Mouse (Mus musculus): ENCODE results near the gene Acvr1c. TPM values are rescaled to one million over a fixed set of nuclear protein-coding genes. Genes with fewer than 3 reads are reported as not detected.

The Acvr1c gene
- total RNA-seq (2021) = 10 to 100 TPM; 11.1 to 33.6 TPM
- long read RNA-seq, experiment 1, full-length matches to known transcripts = 11 of 15 reads
- long read RNA-seq, experiment 1, partial matches to known transcripts = 0 of 15 reads
- long read RNA-seq, experiment 1, other reads (novel, unspliced or antisense) = 4 of 15 reads
- long read RNA-seq, experiment 2, full-length matches to known transcripts = 7 of 13 reads
- long read RNA-seq, experiment 2, partial matches to known transcripts = 1 of 13 reads
- long read RNA-seq, experiment 2, other reads (novel, unspliced or antisense) = 5 of 13 reads

DNA sequence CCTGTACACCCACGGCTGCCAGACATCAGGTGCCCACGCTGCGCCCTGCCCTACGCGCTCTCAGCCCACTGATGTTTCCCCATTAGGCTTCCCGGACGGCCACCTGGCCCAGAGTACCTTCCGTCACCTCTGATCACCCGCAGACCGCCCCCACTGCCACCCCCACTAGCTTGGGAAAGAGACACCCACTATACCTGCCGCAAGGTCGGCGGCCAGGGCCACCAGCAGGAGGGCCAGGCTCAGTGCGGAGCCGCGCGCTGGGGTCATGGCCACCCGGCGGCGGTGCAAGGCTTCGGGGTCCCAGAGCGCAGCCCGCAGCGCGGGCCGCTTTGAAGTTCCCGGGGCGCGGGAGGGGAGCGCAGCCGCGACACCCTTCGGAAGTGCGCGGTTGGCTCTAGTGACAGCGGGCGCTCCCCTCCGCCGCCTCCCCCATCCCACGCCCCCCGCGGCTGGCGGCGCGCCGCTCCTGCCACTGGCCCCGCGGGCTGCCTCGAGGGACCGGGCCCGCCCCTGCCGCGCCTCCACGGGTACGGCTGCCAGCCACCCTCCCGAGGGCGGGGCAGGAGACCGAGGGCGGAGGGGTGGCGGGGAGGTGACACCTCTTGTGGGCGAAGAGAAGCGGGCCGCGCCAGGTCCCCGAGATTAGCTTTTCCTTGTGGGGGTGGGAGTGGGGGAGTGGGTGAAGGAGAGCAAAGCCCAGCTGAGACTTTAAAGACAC, at the start of gene Acvr1c:
Gene Acvr1c (minus strand): TSS at position 482 of the 718 bp plus-strand sequence.
- peak; percentile 69 to 73 for DNase-seq (ENCODE audit: low spot score in 2 of 2)

- peak in 1 of 2 experiments; percentile 15 for DNase-seq (ENCODE audit: low spot score in 2 of 2)
These were observed 45.8 kb upstream of the Acvr1c start for GRCm38 (mm10) chr2:58403481-58403880.

GRCm38 (mm10) chr2:58388601-58389000, 30.9 kb upstream of the Acvr1c start:
- DNase-seq (ENCODE audit: low spot score in 2 of 2) = no peak

GRCm38 (mm10) chr2:58380020-58380419, 22.3 kb upstream of the Acvr1c start:
- DNase-seq (ENCODE audit: low spot score in 2 of 2) = no peak

DNA sequence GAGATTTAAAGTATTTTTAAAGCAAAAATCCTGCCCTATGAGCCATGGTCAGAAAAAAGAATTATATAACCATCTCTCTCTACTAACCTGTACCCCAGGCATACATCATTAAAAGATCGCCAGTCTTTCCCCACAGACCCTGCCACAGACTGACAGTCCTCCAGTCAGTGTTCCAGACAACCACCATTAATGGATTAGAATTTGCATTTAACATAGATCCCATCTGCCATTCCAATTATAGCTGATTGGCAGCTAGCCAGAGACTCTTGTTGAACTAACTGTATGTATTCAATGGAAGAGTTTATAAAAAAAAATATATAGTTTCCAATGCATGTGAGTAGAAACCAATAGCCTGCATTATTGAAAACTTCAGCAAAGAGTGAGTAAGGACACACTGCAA, 21.8 kb upstream of the Acvr1c start:
- no peak for DNase-seq (ENCODE audit: low spot score in 2 of 2)

DNA sequence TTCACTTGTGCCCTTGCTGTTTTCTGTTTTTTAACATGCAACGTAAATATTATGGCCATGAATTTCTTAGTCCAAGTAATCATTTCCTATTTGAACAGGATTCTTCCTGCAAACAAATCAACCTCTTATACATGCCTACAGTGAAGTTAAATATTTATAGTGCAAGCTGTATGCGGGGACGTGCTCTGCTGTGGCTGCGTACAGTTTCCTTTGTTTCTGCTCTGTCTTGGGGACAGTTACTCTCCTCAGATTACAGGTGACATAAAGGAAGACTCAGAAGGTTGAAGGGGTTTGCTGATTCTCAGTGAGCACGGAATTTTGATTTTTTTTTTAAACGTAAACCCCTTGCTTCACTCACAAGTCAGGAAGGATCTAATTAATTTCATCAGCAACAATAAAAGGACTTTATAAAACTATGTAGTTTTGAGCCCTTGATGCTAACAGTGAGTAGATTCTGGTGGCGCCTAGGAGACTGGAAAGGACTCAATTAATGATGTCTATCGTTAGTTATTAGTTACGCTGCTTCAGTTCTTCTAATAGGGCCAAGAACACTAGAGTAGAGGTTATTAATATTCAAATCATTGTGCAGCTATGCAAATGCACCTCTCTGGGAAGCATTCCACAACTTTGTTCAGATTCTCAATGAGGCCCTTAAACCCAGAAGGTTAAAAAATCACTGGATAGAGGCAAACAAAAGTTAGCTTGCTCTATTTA, 19.9 kb upstream of the Acvr1c start:
- DNase-seq (ENCODE audit: low spot score in 2 of 2) = no peak

DNA sequence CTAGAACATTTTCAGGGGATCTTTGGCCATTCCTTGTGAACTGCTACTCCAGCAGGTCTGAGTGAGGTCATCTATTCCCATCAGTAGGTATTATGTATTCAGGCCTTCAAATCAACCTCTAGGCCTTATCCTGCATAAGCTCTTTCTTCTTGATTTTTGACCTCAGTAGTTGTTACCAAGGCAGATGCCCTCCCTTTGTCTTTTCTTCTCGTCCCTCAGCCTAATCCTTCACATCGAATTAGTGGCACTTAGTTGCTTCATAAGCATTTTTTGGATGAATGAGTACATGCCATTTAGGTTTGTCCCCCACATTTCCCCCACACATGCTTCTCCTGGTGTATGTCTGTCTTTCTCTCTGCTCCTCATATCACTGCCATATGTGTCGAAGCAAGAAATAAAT, 8.5 kb upstream of the Acvr1c start:
- DNase-seq (ENCODE audit: low spot score in 2 of 2) = no peak

DNA sequence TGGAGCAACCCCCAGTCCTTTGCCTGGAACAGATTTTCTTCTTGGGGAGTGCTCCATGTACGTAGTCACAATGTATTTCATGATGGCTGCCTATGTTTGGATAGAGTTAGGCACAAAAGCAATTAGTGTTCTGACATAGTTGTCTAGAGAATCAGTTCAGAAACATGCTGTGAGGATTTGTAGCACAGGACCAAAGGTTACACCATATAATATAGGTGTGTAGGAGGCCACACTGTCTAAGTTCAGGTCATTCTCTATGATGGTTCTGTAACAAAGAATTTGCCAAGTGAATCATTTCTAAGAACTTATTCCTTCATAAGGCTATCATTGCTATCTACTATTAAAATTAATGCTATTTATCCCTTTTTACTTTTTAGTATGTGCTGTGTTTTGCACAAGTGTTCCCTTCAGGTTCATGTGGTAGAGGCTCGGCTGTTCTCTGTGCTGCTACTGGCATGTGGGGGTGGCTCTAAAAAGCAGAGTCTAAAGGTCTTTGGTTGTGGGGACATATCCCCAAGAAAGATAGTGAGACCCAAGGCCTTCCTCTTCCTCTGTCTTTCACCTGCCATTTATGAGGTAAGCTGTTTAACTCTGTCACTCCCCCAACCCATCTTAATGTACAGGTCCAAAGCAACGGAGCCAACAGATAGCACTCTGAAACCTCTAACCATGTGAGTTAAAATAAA, 3.8 kb upstream of the Acvr1c start:
- no peak for DNase-seq (ENCODE audit: low spot score in 2 of 2)

GRCm38 (mm10) chr2:58358132-58358460, 401 bp upstream of the Acvr1c start:
- no peak for DNase-seq (ENCODE audit: low spot score in 2 of 2)

GRCm38 (mm10) chr2:58357068-58357413, 654 bp downstream of the Acvr1c start:
- DNase-seq (ENCODE audit: low spot score in 2 of 2) = peak in 1 of 2 experiments; percentile 9

- no peak for DNase-seq (ENCODE audit: low spot score in 2 of 2)
These were observed 3.3 kb downstream of the Acvr1c start for GRCm38 (mm10) chr2:58354389-58354788.

DNA sequence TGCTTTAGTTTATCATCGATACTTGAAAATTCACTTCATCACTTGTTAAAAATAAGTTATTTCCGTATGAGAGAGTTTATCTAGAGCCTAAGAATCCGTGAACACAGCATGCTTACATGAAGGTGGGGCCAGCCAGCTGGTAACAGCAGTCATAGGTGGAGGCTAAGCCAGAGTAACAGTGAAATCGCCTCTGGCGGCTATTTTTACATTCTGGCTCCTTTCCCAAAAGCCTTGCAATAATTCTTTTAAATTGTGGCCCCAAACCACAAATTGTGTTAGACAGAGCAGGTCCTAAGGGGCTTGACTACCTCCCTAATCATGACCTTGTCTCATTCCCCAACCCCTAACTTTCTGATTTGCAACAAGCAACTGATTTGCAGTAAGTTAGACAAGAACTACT, 4.8 kb downstream of the Acvr1c start:
- DNase-seq (ENCODE audit: low spot score in 2 of 2) = no peak

DNA sequence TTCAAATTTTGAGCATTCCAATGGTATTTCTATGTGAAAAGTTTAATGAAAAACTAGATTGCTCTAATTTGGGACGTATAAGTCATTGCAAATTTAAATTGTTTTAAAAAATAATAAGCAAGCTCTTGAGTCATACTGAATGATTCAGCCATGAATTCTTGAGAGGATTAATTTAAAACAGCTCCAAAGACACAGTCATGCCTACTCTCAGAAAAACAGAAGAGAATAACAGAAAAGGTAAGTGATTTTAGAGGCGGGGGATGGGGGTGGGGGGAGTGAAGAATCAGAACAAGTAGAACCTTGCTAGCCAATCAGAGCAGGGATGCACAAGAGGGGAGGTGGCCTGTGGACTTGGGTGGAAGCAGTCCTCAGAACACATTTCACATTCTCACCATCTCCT, 7.0 kb downstream of the Acvr1c start:
- no peak for DNase-seq (ENCODE audit: low spot score in 2 of 2)

DNA sequence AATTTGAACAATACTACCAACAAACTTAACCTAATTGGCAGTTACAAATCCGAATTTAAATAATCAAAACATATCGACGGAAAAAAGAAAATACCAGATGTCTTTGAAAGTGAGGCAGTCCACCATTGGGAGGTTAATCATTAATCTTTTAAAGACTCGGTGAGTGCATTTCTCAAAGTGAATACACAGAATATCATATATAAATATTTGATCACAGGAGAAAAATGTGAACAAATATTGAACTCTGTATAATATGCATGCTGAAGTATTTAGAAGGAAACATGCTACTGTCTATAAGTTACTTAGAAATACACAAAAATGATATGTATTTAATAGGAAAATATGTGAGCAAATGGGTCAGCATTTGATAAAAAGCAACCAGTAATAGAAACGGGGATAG, 21.0 kb downstream of the Acvr1c start:
- DNase-seq (ENCODE audit: low spot score in 2 of 2) = no peak

GRCm38 (mm10) chr2:58329589-58329988, 28.1 kb downstream of the Acvr1c start:
- no peak for DNase-seq (ENCODE audit: low spot score in 2 of 2)

- peak; percentile 19 to 24 for DNase-seq (ENCODE audit: low spot score in 2 of 2)
These were observed 33.4 kb downstream of the Acvr1c start for GRCm38 (mm10) chr2:58324118-58324901.

- DNase-seq (ENCODE audit: low spot score in 2 of 2) = no peak
These were observed 34.4 kb downstream of the Acvr1c start for GRCm38 (mm10) chr2:58323274-58323673.

GRCm38 (mm10) chr2:58316186-58316585, 41.5 kb downstream of the Acvr1c start:
- DNase-seq (ENCODE audit: low spot score in 2 of 2) = no peak

GRCm38 (mm10) chr2:58309695-58310094, 48.0 kb downstream of the Acvr1c start:
- no peak for DNase-seq (ENCODE audit: low spot score in 2 of 2)

DNA sequence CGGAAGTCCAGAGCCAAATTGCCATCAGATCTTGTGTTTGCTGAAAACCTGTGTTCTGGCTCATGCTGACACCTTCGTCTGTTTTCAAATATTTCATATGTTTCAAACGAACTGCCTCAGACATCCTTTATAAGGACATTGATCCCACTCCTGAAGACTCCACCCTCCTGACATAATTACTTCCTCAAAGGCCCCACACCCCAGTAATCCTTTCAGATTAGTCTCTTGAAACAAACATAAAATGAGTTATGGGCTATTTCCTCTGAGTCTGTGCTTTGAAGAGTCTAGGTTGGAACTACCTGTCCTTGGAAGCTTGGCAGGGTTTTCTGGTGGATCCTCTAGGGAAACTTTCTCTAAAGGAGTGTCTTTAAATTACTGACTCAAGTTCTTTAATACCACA, 53.2 kb downstream of the Acvr1c start:
- DNase-seq (ENCODE audit: low spot score in 2 of 2) = no peak

All from adrenal gland, adult 18-20 months (tissue).